Mouse (Mus musculus): ENCODE data around the gene Eef1e1.

- no peak for TF ChIP-seq CTCF (IDR thresholded peaks at IDR 0.05; ENCODE audit: low read depth, low read length)
- TF ChIP-seq POLR2A (IDR thresholded peaks at IDR 0.05; ENCODE audit: insufficient read depth, low read length): no peak
These were observed 45.3 kb downstream of the Eef1e1 start for GRCm38 (mm10) chr13:38613583-38613982.
